Mouse (Mus musculus) embryonic facial prominence, embryonic 11.5 days (tissue): ENCODE results near the gene Olfr1314. TPM values are rescaled to one million over a fixed set of nuclear protein-coding genes. Genes with fewer than 3 reads are reported as not detected.

Experiments used
- ATAC-seq: fragments of 200-750 bp; cut with Nextera tagmentation; replicated peaks from 2 replicates; pipeline ENCODE4 v1.8.0; 2017; ENCODE audit warnings: low read depth; ENCODE audit not compliant: insufficient number of reproducible peaks, low FRiP score, low TSS enrichment
- DNase-seq: peaks from one replicate; pipeline ENCODE4 v3.0.0-alpha.2; 2015; ENCODE audit warnings: low spot score
- H3K27ac ChIP-seq: fragments of 300-500 bp; sonication (generic); replicated peaks from 2 replicates; pipeline ENCODE4 v1.5.1; 2014; ENCODE audit warnings: mild to moderate bottlenecking, low read depth, low read length, control low read depth
- H3K27me3 ChIP-seq: fragments of 300-500 bp; sonication (generic); 2 replicates; pipeline ENCODE4 v1.6.1; 2014; ENCODE audit warnings: mild to moderate bottlenecking, low read length, moderate library complexity, mixed read lengths; ENCODE audit not compliant: control insufficient read depth, insufficient read depth
- H3K36me3 ChIP-seq: fragments of 300-500 bp; sonication (generic); replicated peaks from 2 replicates; pipeline ENCODE4 v1.6.1; 2014; ENCODE audit warnings: low read depth, mild to moderate bottlenecking, low read length, moderate library complexity, mixed read lengths; ENCODE audit not compliant: control insufficient read depth, insufficient read depth
- H3K4me1 ChIP-seq: fragments of 300-500 bp; sonication (generic); 2 replicates; pipeline ENCODE4 v1.6.1; 2014; ENCODE audit warnings: low read length, mixed read lengths; ENCODE audit not compliant: control insufficient read depth, insufficient read depth
- H3K4me2 ChIP-seq: fragments of 300-500 bp; sonication (generic); 2 replicates; pipeline ENCODE4 v1.6.1; 2014; ENCODE audit warnings: low read depth, mild to moderate bottlenecking, control low read depth, low read length, moderate library complexity
- H3K4me3 ChIP-seq: fragments of 300-500 bp; sonication (generic); 2 replicates; pipeline ENCODE4 v1.5.1; 2014; ENCODE audit warnings: low read depth, low read length, control low read depth
- H3K9ac ChIP-seq: fragments of 300-500 bp; sonication (generic); replicated peaks from 2 replicates; pipeline ENCODE4 v1.6.1; 2014; ENCODE audit warnings: mild to moderate bottlenecking, control low read depth, low read length
- H3K9me3 ChIP-seq: fragments of 300-500 bp; sonication (generic); replicated peaks from 2 replicates; pipeline ENCODE4 v1.6.1; 2016; ENCODE audit warnings: mild to moderate bottlenecking, low read length, inconsistent platforms, mixed read lengths; ENCODE audit not compliant: control insufficient read depth
- WGBS: fragments of 180-500 bp; shearing (Covaris S2); extraction: QIAGEN DNeasy Blood & Tissue Kit; methylation state at CpG from one replicate; pipeline ENCODE4 v1.1.7; 2014; 5-methylcytosine and 5-hydroxymethylcytosine counted together
- polyA plus RNA-seq: library from polyadenylated mRNA; unstranded; fragments of >200 nt; fragmentation: Nextera tagmentation; extraction: Ambion mirVana; gene quantifications from 2 replicates; pipeline ENCODE4 v1.2.1, GENCODE M21; 2014

The Olfr1314 gene
- not detected in 2 replicates for polyA plus RNA-seq

DNA sequence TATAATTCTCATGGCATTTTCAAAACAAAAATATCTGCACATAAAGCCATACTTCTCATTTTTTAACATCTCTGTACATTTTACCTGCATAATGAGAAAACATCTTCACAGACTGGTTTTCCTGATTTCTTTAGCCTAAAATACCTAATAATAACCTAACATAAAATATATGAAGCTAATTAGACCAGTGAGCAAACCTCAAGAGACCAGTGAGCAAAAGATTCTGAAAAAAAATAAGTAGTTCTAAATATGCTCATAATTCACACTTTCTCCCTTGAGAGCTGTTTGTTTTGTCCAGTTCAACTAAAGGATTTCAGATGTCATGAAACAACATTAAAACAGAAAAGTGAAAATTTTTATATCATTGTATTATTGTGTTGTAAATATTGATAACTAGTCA is at the start of gene Olfr1314:
Olfr1314 (minus strand) TSS at position 101 of the 400 bp plus-strand sequence.
- no peak within 1 kb of the TSS for H3K4me3 ChIP-seq
- no peak for ATAC-seq
- no peak within 1 kb of the TSS for H3K27ac ChIP-seq
- H3K9ac ChIP-seq = no peak within 1 kb of the TSS
- no peaks in the 10 kb centered on the region for H3K9me3 ChIP-seq
- no peak within 1 kb of the TSS for H3K4me2 ChIP-seq
- no peaks in the 10 kb centered on the region for H3K36me3 ChIP-seq
- no peak for DNase-seq
- no peaks in the 10 kb centered on the region for H3K27me3 ChIP-seq
- no peaks in the 10 kb centered on the region for H3K4me1 ChIP-seq

DNA sequence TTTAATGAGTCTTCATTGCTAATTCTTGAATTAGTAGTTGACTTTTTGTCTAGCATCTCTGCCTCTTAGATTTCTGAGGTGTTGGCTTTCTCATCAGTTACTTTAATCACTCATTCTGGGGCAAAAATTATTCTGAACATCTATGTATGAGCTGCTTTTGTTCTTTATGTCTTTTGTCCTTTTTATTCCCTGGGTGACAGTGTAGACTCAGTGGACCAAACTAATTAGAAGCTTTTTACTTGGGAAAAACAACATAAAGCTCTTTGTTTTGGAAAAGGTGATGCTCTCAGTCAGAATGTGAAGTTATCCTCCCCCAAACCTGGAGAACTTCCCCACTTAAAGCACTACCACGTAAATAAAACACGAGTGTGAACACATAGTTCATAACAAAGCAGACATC is 43.4 kb upstream of the Olfr1314 start, which contains the start of gene Olfr1317:
Olfr1317 (plus strand) TSS at position 301 of the 400 bp plus-strand sequence.
- H3K27me3 ChIP-seq = no peaks in the 10 kb centered on the region
- H3K27ac ChIP-seq = no peak within 1 kb of the TSS
- no peaks in the 10 kb centered on the region for H3K36me3 ChIP-seq
- H3K4me1 ChIP-seq = no peaks in the 10 kb centered on the region
- DNase-seq (no peak), ATAC-seq (no peak)
- 80% methylated on average over 2 of the region's 2 CpGs for WGBS
- no peak within 1 kb of the TSS for H3K9ac ChIP-seq
- H3K9me3 ChIP-seq = no peaks in the 10 kb centered on the region
- no peak within 1 kb of the TSS for H3K4me3 ChIP-seq
- H3K4me2 ChIP-seq = no peak within 1 kb of the TSS

DNA sequence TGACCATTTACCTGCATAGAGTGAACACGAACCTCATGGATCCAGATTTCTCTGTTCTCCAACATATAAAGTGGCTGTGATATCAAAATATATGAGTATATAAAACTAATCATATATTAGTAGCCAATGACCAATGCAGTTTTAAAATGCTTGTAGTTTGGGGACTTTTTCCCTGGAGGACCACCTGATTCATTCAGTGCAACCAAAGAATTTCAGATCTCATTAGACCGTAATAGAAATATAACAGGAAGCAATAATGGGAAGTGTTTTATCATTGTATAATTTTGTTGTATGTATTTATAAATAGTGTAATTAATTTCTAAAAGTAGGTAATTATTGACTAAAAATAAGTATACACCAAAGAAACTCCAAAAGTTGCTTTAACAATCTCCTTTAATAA is 38.3 kb upstream of the Olfr1314 start, which contains the start of gene Olfr1316:
Olfr1316 (minus strand) TSS at position 101 of the 400 bp plus-strand sequence.
- no peak within 1 kb of the TSS for H3K4me3 ChIP-seq
- H3K9me3 ChIP-seq = no peaks in the 10 kb centered on the region
- H3K9ac ChIP-seq = no peak within 1 kb of the TSS
- no peaks in the 10 kb centered on the region for H3K4me1 ChIP-seq
- no peaks in the 10 kb centered on the region for H3K36me3 ChIP-seq
- ATAC-seq (no peak), DNase-seq (no peak)
- no peak within 1 kb of the TSS for H3K4me2 ChIP-seq
- no peak within 1 kb of the TSS for H3K27ac ChIP-seq
- no peaks in the 10 kb centered on the region for H3K27me3 ChIP-seq
- WGBS = 85% methylated on average over 2 of the region's 2 CpGs

DNA sequence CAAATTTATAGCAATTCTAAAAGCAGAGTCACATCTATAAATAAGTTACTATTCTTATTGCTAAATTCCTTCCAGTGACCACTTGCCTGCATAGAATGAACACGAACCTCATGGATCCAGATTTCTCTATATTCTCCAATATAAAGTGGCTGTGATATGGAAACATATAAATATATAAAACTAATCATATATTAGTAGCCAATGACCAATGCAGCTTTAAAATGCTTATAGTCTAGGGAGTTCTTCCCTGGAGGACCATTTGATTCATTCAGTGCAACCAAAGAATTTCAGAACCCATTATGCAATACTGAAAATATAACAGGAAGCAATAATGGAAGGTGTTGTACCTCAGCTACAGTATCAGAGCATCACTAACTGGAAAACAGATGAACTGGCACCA is 18.8 kb upstream of the Olfr1314 start, which contains the start of gene Olfr1315-ps1:
Olfr1315-ps1 (minus strand) TSS at position 101 of the 400 bp plus-strand sequence.
- 83% methylated on average over 1 of the region's 1 CpGs for WGBS
- no peaks in the 10 kb centered on the region for H3K9me3 ChIP-seq
- no peak within 1 kb of the TSS for H3K4me2 ChIP-seq
- no peak within 1 kb of the TSS for H3K4me3 ChIP-seq
- ATAC-seq = no peak
- H3K27ac ChIP-seq = no peak within 1 kb of the TSS
- H3K27me3 ChIP-seq = no peaks in the 10 kb centered on the region
- no peak for DNase-seq
- no peaks in the 10 kb centered on the region for H3K4me1 ChIP-seq
- no peaks in the 10 kb centered on the region for H3K36me3 ChIP-seq
- no peak within 1 kb of the TSS for H3K9ac ChIP-seq

- Histone ChIP-seq H3K36me3 (no peaks in the 10 kb centered on the region), H3K27me3 (no peaks in the 10 kb centered on the region), H3K4me1 (no peaks in the 10 kb centered on the region), H3K4me3 (no peak within 1 kb of the TSS), H3K27ac (no peak within 1 kb of the TSS), H3K4me2 (no peak within 1 kb of the TSS), H3K9ac (no peak within 1 kb of the TSS), H3K9me3 (no peaks in the 10 kb centered on the region)
- ATAC-seq (no peak), DNase-seq (no peak)
Observed at GRCm38 (mm10) chr2:112077743-112078142, 18.8 kb downstream of the Olfr1314 start, which contains the start of gene Olfr1313. Olfr1313 (minus strand) TSS chr2:112077843.

- Histone ChIP-seq H3K36me3 (no peaks in the 10 kb centered on the region), H3K9ac (no peak within 1 kb of the TSS), H3K27me3 (no peaks in the 10 kb centered on the region), H3K9me3 (no peaks in the 10 kb centered on the region), H3K4me1 (no peaks in the 10 kb centered on the region), H3K27ac (no peak within 1 kb of the TSS), H3K4me2 (no peak within 1 kb of the TSS), H3K4me3 (no peak within 1 kb of the TSS)
- ATAC-seq (no peak), DNase-seq (no peak)
- WGBS = 39% methylated on average over 1 of the region's 1 CpGs
Observed at GRCm38 (mm10) chr2:112050138-112050537, 46.4 kb downstream of the Olfr1314 start, which contains the start of gene Olfr1312. Olfr1312 (minus strand) TSS chr2:112050238.

Other genes starting within 250 kb of the Olfr1314 start
- not detected in 2 replicates for gene Olfr1305, start 219.6 kb downstream of the Olfr1314 start, polyA plus RNA-seq
- gene Olfr1306, start 180.5 kb downstream of the Olfr1314 start, polyA plus RNA-seq = not detected in 2 replicates
- not detected in 2 replicates for gene Olfr1307, start 147.3 kb downstream of the Olfr1314 start, polyA plus RNA-seq
- gene Olfr1308, start 131.8 kb downstream of the Olfr1314 start, polyA plus RNA-seq = not detected in 2 replicates
- gene Olfr1309, start 106.5 kb downstream of the Olfr1314 start, polyA plus RNA-seq = not detected in 2 replicates
- not detected in 2 replicates for gene Olfr1310, start 84.1 kb downstream of the Olfr1314 start, polyA plus RNA-seq
- gene Olfr1311, start 72.4 kb downstream of the Olfr1314 start, polyA plus RNA-seq = not detected in 2 replicates
- gene Olfr1312, start 46.5 kb downstream of the Olfr1314 start, polyA plus RNA-seq = not detected in 2 replicates
- gene Olfr1313, start 18.9 kb downstream of the Olfr1314 start, polyA plus RNA-seq = not detected in 2 replicates
- gene Olfr1315-ps1, start 18.7 kb upstream of the Olfr1314 start, polyA plus RNA-seq = not detected in 2 replicates
- not detected in 2 replicates for gene Olfr1316, start 38.2 kb upstream of the Olfr1314 start, polyA plus RNA-seq
- not detected in 2 replicates for gene Olfr1317, start 43.5 kb upstream of the Olfr1314 start, polyA plus RNA-seq
- not detected in 2 replicates for gene Olfr1318, start 57.4 kb upstream of the Olfr1314 start, polyA plus RNA-seq
- gene Lpcat4, start 142.7 kb upstream of the Olfr1314 start, polyA plus RNA-seq = 10.5 and 11.8 TPM in 2 replicates
- 0.06 TPM in 1 of 2 replicates, not detected in the other for gene Nutm1, start 162.5 kb upstream of the Olfr1314 start, polyA plus RNA-seq
- gene Nop10, start 165.1 kb upstream of the Olfr1314 start, polyA plus RNA-seq = 181 and 189 TPM in 2 replicates
- gene Slc12a6, start 169.0 kb upstream of the Olfr1314 start, polyA plus RNA-seq = 10.3 and 10.4 TPM in 2 replicates
- not detected in 2 replicates for gene Gm21985, start 169.5 kb upstream of the Olfr1314 start, polyA plus RNA-seq